Mouse (Mus musculus) left cerebral cortex, adult 18-20 months (tissue): ENCODE data around the gene Pqlc3. TPM values are rescaled to one million over a fixed set of nuclear protein-coding genes. Genes with fewer than 3 reads are reported as not detected.
"Not testable (repeated sequence)": the region's sequence is repeated elsewhere in the genome, so short reads cannot be mapped to it uniquely, and the experiment has no call there.

Experiments
- DNase-seq, 2 experiments: peaks; one replicate each; pipeline ENCODE4 v3.0.0; 2021 to 2022; ENCODE audit warnings: low spot score in 2 of 2, mixed read lengths in 1 of 2
- long read RNA-seq, 2 experiments: library from polyadenylated mRNA; stranded (forward); transcript quantifications; one replicate each; pipeline ENCODE4 v2.0.0; 2021
- total RNA-seq, 2 experiments: library from RNA; stranded (reverse); gene quantifications; 2 replicates each; pipeline ENCODE4 v1.2.3; 2021

Pqlc3 gene
- 1 to 10 TPM; 1.1 to 1.7 TPM for total RNA-seq
- long read RNA-seq, experiment 1, partial matches to known transcripts: 1 of 2 reads
- long read RNA-seq, experiment 1, other reads (novel, unspliced or antisense): 0 of 2 reads
- long read RNA-seq, experiment 2, partial matches to known transcripts: 0 of 1 reads
- long read RNA-seq, experiment 2, other reads (novel, unspliced or antisense): 0 of 1 reads

GRCm38 (mm10) chr12:16999739-17000497 is at the start of gene Pqlc3:
Pqlc3 (minus strand) TSS chr12:17000408.
- DNase-seq: peak; percentile 69 to 72

GRCm38 (mm10) chr12:17049796-17050195 is 49.6 kb upstream of the Pqlc3 start:
- no peak for DNase-seq

GRCm38 (mm10) chr12:17048979-17049612 is 48.9 kb upstream of the Pqlc3 start:
- no peak for DNase-seq

GRCm38 (mm10) chr12:17043311-17043710 is 43.1 kb upstream of the Pqlc3 start:
- DNase-seq: no peak

- DNase-seq: no peak
These were observed 40.4 kb upstream of the Pqlc3 start for GRCm38 (mm10) chr12:17040567-17040966.

GRCm38 (mm10) chr12:17039415-17039814 is 39.2 kb upstream of the Pqlc3 start:
- no peak for DNase-seq

- DNase-seq: no peak
These were observed 38.0 kb upstream of the Pqlc3 start for GRCm38 (mm10) chr12:17038246-17038645.

- peak; percentile 59 to 67 for DNase-seq
These were observed 36.9 kb upstream of the Pqlc3 start for GRCm38 (mm10) chr12:17037053-17037610.

GRCm38 (mm10) chr12:17036532-17036931 is 36.3 kb upstream of the Pqlc3 start:
- DNase-seq: no peak

GRCm38 (mm10) chr12:17035128-17035527 is 34.9 kb upstream of the Pqlc3 start:
- DNase-seq: peak in 1 of 2 experiments; percentile 48

- DNase-seq: no peak
These were observed 34.5 kb upstream of the Pqlc3 start for GRCm38 (mm10) chr12:17034671-17035070.

- DNase-seq: peak in 1 of 2 experiments; percentile 27
These were observed 33.2 kb upstream of the Pqlc3 start for GRCm38 (mm10) chr12:17033464-17033841.

GRCm38 (mm10) chr12:17032694-17033463 is 32.7 kb upstream of the Pqlc3 start:
- peak; percentile 86 to 93 for DNase-seq

GRCm38 (mm10) chr12:17024554-17025110 is 24.4 kb upstream of the Pqlc3 start:
- DNase-seq: no peak

GRCm38 (mm10) chr12:17022145-17022544 is 21.9 kb upstream of the Pqlc3 start:
- no peak for DNase-seq

- not testable (repeated sequence) for DNase-seq
These were observed 20.9 kb upstream of the Pqlc3 start for GRCm38 (mm10) chr12:17021125-17021524.

GRCm38 (mm10) chr12:17018468-17018867 is 18.3 kb upstream of the Pqlc3 start:
- DNase-seq: peak; percentile 70 to 83

GRCm38 (mm10) chr12:17015711-17016110 is 15.5 kb upstream of the Pqlc3 start:
- DNase-seq: no peak

GRCm38 (mm10) chr12:17012067-17012899 is 12.1 kb upstream of the Pqlc3 start:
- DNase-seq: no peak
